Mouse (Mus musculus) cerebellum, adult 18-20 months (tissue): ENCODE measurements around the gene Aes.
A peak's percentile ranks its signal among the peaks of the same experiment; 100 is the strongest.

Source experiments
- DNase-seq, 2 experiments: peaks; one replicate each; pipeline ENCODE4 v3.0.0; 2021

The Aes gene

GRCm38 (mm10) chr10:81559163-81559626 lies at the start of gene Aes:
Gene Aes, plus strand, starts transcription at chr10:81559488.
- peak; percentile 83 to 93 for DNase-seq

GRCm38 (mm10) chr10:81510246-81510810 lies 49.0 kb upstream of the Aes start:
- no peak for DNase-seq

- DNase-seq, result no peak
Observed at GRCm38 (mm10) chr10:81513798-81514197, 45.5 kb upstream of the Aes start.

- no peak for DNase-seq
Observed at GRCm38 (mm10) chr10:81517227-81517626, 42.1 kb upstream of the Aes start.

GRCm38 (mm10) chr10:81518546-81518945 lies 40.7 kb upstream of the Aes start:
- DNase-seq, result peak; percentile 72 to 74

- no peak for DNase-seq
Observed at GRCm38 (mm10) chr10:81519227-81519977, 39.9 kb upstream of the Aes start.

- no peak for DNase-seq
Observed at GRCm38 (mm10) chr10:81519978-81520365, 39.3 kb upstream of the Aes start.

GRCm38 (mm10) chr10:81523142-81523541 lies 36.1 kb upstream of the Aes start:
- DNase-seq, result no peak

GRCm38 (mm10) chr10:81523570-81523969 lies 35.7 kb upstream of the Aes start:
- no peak for DNase-seq

- DNase-seq, result no peak
Observed at GRCm38 (mm10) chr10:81524051-81524605, 35.2 kb upstream of the Aes start, which contains the start of gene Gna15. Gene Gna15, minus strand, starts transcription at chr10:81524225.

GRCm38 (mm10) chr10:81525017-81525694 lies 34.1 kb upstream of the Aes start:
- DNase-seq, result no peak

GRCm38 (mm10) chr10:81526779-81527178 lies 32.5 kb upstream of the Aes start:
- DNase-seq, result peak; percentile 58 to 77

- no peak for DNase-seq
Observed at GRCm38 (mm10) chr10:81534826-81535225, 24.5 kb upstream of the Aes start.

- DNase-seq, result peak in 1 of 2 experiments; percentile 45
Observed at GRCm38 (mm10) chr10:81536734-81537133, 22.6 kb upstream of the Aes start.

GRCm38 (mm10) chr10:81537429-81537828 lies 21.9 kb upstream of the Aes start:
- no peak for DNase-seq

- DNase-seq, result no peak
Observed at GRCm38 (mm10) chr10:81538321-81539048, 20.8 kb upstream of the Aes start.

GRCm38 (mm10) chr10:81541363-81541762 lies 17.9 kb upstream of the Aes start:
- DNase-seq, result no peak

- no peak for DNase-seq
Observed at GRCm38 (mm10) chr10:81541803-81542202, 17.5 kb upstream of the Aes start.

GRCm38 (mm10) chr10:81542727-81543460 lies 16.4 kb upstream of the Aes start:
- DNase-seq, result no peak

GRCm38 (mm10) chr10:81543633-81544032 lies 15.7 kb upstream of the Aes start:
- peak in 1 of 2 experiments; percentile 33 for DNase-seq

GRCm38 (mm10) chr10:81544296-81545160 lies 14.8 kb upstream of the Aes start:
- no peak for DNase-seq
